Mouse (Mus musculus): ENCODE data around the gene Grtp1.

Gene Grtp1

GRCm38 (mm10) chr8:13200301-13201012, at the start of gene Grtp1:
TSS of gene Grtp1 (minus strand) at chr8:13200620.
- no peak for DNase-seq

GRCm38 (mm10) chr8:13244343-13244880, 44.0 kb upstream of the Grtp1 start:
- no peak for DNase-seq

DNA sequence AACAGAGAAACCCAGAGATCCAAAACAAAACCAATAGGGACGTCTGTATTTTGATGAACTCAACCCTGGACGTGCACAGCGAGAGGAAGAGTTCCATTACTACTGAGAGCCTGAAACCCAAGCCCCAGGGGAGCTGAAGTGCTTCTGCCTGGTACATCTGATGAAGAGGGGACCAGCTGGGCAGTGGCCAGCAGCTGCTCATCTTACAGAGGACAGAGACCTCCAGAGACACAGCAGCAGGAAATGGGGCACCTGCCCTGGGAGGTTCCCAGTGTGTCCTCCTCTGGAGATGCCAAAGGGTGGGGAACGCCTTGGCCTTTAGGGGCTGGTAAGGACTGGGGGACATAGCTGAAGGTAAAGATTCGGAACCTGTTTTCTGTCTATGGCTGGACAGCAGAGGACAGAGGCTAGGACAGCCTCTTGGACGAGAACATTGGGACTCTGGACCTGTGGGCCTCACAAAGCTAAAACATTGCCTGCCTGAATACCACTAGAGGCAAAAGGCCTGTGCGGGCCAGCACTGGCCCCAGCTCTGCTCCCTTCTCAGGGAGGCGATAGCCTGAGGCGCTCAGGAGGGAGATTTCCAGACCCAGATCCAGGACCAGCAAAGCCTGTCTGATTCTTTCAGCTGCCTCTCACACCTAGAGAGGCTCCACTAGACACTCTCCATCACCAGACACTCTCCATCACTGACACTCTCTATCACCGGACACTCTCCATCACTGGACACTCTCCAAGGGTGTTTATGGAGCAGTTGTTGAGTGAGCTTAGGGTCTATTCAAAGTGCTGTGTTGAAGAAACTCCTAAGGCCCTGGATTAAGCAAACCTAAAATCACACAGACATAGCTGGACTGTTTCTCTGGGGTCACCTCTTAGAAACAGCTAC, 42.8 kb upstream of the Grtp1 start:
- DNase-seq, result no peak

DNA sequence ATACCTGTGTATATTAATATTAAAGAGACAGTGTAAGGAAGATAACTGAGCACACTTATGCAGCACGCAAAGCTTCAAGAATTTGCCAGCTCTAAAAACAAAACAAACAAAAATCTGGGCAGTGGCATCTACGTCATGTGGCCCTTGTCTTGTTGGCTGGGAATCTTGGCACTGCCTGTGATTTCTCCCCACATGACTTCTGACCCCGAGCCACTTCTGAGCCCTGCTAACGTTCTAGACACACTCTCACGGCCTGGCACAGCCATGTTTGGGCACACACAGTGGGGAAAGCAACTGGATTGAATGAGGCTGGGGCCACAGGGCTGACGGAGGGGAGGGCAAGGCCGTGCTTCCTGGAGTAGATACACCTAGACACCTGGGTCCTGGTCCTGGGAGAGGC, 40.3 kb upstream of the Grtp1 start:
- DNase-seq, result no peak

DNA sequence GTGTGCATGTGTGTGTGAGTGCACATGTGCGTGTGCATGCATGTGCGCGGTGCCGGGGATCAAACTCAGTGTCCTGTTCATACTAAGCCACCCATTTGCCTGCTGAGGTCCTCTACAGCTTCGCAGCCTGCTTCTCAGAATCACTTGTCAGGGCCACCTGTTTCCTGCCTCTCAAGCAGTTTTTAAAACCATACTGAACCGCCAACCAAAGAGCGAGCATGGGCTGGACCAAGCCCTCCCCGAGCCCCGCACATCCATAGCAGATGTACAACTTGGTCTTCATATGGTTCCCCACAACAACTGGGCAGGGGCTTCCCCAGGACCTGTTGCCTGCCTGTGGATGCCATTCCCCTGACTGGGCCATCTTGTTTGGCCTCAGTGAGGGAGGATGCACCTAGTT, 39.6 kb upstream of the Grtp1 start:
- DNase-seq, result no peak

DNA sequence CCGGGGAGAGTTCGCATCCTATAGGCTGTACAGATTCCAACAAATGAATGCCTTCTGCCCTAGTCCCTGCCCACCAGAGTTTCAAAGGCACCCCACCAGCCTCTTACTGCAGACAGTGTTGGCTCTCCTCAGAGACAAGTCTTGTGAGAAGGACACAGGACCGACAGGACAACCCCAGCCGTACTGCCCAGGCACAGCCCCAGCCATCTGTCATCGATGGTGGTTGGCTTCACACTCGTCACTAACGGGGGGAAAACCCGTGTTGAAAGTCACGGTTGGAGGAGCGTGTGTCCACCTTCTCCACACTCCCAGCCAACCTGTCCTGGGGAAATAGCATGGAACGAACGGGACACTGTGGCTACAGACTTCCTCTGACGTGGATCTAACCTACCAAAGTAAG, 34.4 kb upstream of the Grtp1 start:
- no peak for DNase-seq

- DNase-seq, result no peak
These were observed 30.1 kb upstream of the Grtp1 start for GRCm38 (mm10) chr8:13230471-13230870.

GRCm38 (mm10) chr8:13229802-13230201, 29.4 kb upstream of the Grtp1 start:
- DNase-seq, result no peak

GRCm38 (mm10) chr8:13228923-13229610, 28.6 kb upstream of the Grtp1 start:
- DNase-seq, result no peak

DNA sequence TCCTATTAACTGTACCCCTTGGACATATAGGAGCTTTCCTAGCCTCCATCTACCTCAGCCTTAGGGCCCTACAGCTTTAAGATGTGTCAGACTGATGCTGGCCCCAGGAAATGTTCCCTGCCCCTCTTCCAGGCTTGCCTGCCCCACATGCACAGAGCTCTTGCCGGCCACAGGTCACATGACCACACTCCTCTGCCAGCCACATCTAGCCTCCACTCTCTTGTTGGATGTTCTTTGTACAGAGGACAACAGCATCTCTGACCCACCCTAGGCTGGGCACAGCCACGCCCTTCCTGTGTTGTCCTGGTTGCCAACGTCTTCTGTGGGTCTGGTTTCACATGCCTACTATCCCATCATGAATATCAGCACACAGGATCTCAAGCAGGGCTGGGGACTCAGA, 26.8 kb upstream of the Grtp1 start:
- peak; percentile 65 for DNase-seq

DNA sequence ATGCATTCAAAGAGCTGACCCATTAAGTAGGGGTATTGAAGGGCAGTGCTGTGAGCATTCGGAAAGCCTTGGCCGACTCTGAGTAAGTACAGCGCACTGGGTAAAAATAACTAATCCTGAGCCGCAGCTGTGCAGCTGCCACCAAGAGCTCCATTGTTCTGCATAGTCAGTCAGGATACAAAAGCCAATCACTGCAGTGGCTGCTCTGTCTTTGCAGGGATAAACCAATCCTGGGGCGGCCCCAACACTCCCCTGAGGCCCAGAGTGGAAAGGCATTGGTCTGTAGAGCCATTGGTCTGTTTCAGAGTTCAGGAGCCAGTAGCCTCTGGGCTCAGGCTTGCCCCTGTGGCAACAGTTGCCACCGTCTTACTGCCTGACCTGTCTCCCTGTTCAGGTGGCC, 25.9 kb upstream of the Grtp1 start:
- DNase-seq, result peak; percentile 66

GRCm38 (mm10) chr8:13224426-13224825, 24.0 kb upstream of the Grtp1 start:
- DNase-seq, result no peak

DNA sequence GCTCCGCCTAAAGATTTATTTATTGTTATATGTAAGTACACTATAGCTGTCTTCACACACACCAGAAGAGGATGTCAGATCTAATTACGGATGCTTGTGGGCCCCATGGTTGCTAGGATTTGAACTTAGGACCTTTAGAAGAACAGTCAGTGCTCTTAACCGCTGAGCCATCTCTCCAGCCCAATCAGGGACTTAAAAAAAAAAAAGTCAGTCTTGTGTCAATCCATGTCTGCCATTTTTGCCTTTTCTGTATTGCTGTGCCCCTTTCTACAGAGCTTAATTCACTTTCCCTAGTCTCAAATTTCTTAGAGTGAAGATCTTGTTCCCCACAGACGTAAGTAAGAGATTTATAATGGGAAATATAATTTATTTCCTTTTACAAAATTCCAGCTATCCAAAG, 18.0 kb upstream of the Grtp1 start:
- DNase-seq, result no peak

DNA sequence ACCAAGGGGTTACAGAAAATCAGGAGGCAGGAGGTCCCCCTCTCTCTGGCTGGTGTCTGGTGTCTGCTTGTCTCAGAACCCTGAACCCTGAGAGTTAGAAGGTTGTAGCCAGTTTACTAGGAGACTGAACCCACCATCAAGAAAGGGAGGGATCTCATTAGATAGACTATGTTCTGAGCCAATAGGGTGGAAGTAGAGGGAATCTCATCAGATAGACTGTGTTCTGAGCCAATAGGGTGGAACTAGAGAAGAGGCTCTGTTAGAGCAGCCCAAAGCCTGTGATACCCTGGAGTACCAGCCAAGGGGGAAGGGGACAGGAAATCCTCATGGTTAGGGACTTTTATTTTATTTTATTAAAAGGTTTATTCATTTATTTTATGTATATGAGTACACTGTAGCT, 17.6 kb upstream of the Grtp1 start:
- no peak for DNase-seq

DNA sequence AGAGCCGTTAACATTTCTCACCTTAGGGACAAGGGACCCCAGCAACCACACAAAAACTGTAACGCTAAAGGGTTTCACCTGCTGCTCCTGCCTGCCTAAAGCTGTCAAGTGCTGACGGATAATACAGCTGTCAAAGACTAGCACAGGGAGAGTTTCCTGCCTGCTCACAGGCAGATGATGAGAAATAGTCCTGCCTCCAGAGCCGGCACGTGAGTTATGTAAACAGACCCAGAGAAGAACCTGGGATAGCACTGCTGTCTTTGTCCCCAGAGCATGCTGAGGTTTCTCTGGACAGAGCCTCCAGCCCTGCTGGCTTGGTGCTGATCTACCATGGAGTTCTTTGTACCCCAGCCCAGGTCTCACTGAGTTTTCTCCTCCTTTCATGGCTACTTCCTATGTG, 16.7 kb upstream of the Grtp1 start:
- no peak for DNase-seq

DNA sequence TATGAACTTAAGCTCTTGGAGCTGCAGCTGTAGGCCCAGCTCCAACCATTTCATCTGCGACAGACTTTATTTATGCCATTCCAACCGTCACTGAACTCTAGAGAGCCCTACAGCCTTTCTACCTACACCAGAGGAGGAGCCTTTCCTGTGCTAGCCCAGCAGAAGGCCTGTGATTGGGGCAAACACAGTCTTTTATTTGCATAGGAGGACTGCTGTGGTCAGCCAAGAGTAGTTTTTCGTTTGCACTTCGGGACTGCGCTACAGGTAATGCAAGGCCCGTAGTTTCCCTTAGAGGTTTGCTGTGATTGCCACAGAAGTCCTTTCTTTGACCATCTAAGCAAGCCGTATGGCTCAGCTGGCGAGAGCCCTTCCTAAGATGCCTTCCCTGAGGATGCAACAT, 16.0 kb upstream of the Grtp1 start:
- no peak for DNase-seq

- DNase-seq, result peak; percentile 88
These were observed 13.3 kb upstream of the Grtp1 start for GRCm38 (mm10) chr8:13213479-13214268.

DNA sequence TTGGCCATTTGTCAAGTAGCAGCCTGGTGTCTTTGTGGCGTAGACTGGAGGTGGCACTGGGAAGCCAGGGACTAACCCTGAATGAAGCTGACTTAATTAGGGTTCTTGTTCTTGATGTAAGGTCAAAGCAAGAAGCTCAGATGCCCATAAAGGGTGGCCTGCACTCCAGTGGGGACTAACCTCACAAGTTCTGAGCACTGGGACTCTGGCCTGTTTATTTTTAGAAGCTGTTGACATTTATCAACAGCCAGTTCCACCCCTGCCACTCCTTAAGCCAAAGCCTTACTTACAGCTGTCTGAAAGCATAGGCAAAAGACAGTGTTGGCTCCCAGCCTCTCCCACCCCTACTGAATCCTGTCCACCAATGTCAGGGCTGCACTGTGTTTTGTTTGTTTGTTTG, 9.3 kb upstream of the Grtp1 start:
- no peak for DNase-seq

DNA sequence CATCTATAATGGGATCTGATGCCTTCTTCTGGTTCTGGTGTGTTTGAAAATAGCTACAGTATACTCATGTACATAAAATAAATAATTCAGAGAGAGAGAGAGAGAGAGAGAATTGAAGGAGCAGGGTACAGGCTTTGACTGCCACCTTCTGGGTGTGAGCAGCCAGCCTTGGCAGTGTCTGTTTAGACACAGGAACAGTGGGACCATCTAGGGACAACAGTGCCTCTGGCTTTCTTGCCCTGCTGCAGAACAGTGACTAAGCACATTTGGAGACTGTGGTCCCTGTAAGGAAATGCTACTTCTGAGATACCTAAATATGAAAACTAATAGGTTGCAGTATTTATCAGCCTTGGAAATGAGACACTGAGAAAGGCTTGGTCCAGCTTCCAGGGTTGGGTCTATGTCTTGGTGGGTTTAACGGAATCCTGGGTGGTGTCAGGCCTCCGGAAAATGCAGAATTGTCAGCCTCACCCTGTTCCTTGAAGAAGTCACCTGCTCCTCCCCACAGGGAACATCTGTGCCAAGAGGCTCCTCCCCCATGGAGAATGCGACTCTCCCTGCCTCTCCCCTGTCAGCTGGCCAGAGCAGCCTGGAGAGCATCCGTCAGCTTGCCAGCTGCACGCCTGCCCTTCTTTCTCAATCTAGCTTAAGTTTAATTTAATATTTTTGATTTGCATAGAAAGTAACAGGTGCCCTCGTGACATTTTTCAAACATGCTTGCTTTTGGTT, 8.4 kb upstream of the Grtp1 start:
- DNase-seq, result no peak

DNA sequence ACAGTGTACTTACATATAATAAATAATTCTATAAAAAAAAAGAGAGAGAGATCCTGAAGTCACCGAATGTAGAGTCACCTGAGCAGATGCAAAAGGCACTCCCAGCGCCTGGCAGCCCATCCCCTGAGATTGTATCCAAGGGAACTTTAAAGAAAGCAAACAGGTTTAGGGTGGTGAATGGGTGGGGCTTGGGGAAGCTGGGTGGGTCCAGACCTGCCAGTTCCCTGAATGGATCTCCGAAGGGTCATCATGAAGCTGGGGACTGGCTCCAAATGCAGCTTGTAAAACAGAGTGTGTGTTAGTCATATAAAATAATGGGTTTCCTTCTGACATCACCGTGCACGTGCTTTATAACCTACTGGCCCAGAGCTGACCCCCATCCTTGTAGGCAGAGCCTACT, 5.9 kb upstream of the Grtp1 start:
- no peak for DNase-seq

DNA sequence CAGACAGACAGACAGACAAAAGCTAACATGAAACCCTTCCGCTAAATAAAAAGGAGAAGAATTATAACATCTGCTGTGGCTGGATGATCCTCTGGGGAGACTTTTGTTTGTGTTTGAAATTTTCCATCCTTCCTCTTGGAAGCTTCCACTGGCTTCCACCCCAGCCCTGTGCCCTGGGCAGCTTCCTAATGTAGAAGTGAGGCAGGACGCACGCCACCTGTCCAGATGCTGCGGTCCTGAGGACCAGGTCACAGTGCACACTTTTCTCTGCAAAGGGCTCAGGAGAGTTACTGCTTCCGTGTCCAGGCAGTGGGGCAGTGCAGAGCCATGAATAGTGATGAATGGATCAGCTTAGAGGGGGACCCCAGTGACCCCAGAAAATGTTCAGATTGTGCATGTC, 4.9 kb upstream of the Grtp1 start:
- DNase-seq, result no peak
